Mouse (Mus musculus) embryonic fibroblast, embryonic 13.5 days (primary cell): ENCODE data around the gene Aacs.

Source experiments
- CTCF ChIP-seq: IDR thresholded peaks from 2 replicates; pipeline ENCODE4 v1.5.1; 2011; ENCODE audit warnings: mild to moderate bottlenecking, control low read depth, low read length, moderate library complexity, borderline replicate concordance; ENCODE audit not compliant: insufficient read depth
- POLR2A ChIP-seq: IDR thresholded peaks from 2 replicates; pipeline ENCODE4 v1.6.1; 2011; ENCODE audit warnings: low read depth, mild to moderate bottlenecking, control low read depth, low read length, moderate library complexity

DNA sequence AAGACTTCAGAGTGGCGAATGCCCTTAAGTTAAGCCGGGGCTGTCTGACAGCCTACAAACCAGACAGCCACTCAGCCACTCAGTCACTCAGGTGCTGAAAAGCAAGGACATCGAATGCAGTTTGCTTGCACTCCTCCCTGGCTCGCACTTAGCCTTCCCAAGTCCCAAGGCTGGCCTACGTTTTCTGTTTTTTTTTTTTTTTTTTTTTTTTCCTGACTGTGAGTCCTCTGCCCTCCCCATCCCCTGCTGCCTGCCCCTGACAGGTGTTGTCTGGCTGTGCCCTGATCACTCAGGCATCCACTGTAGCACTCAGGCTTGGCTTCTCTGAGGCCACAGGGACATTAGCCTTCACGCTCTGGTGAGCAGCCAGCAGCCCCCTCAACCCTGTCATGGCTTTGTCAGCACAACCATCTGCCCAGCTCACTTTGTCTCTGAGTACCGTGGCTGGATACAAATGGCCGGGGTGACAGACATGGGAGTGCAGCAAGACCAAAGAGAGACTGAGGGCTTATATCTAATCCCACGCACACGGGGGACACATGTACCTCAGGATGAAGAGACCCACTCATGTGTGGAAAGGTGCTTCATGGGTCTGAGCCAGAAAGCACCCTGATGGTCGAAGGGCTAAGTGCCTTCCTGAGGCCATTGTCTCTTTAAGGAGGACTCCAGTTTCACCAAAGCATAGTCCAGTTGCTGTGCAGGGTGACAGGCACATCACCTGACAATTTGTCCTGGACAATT lies 11.9 kb downstream of the Aacs start:
- TF ChIP-seq POLR2A (no peak), CTCF (no peak)
